Mouse (Mus musculus) erythroblast, embryonic 14.5 days (primary cell): Measurements from ENCODE around the gene Slc9b2.

Experiments used
- GATA1 ChIP-seq: IDR thresholded peaks from 2 replicates; pipeline ENCODE4 v1.6.1; 2012; ENCODE audit warnings: low read length, inconsistent platforms, mixed read lengths
- TAL1 ChIP-seq: IDR thresholded peaks from 3 replicates; pipeline ENCODE4 v1.6.1; 2012; ENCODE audit warnings: low read length, inconsistent platforms, mixed read lengths

DNA sequence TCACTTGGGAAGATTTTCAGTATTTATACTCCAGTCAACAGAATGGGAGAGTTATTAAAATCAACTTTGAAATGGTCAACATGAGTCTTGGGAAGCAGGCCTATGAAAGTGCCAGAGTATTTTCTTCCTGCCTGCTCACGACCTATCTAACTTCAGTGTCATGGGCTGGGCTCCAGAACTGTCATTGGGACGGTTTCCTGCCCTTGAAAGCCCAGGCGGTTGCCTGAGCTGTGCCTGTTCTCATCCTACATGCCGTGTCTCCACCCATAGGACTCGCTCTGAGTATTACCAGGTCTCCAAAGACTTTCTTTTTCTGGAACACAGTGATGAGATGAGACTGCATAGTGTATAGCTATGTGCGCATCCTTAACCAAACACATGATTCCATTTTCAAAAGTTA lies 85.7 kb downstream of the Slc9b2 start:
- TF ChIP-seq GATA1 = no peak
- no peak for TF ChIP-seq TAL1
